Mouse (Mus musculus): ENCODE data around the gene Urad. TPM values are rescaled to one million over a fixed set of nuclear protein-coding genes. Genes with fewer than 3 reads are reported as not detected.

The Urad gene
- polyA plus RNA-seq, 1 experiment from 2014 or later: not detected

- CTCF ChIA-PET: interaction anchor here (1.5 to 6.5 kb wide), 2 partner anchors 15 to 628 kb away, joined by 3 to 51 read pairs; no protein-coding TSS in a partner anchor
- POLR2A ChIA-PET: interaction anchor here (0.6 kb wide), 1 partner anchor 356 kb away, joined by 3 read pairs; no protein-coding TSS in a partner anchor
- in situ Hi-C loops (cut with MboI; ENCODE audit: low pct_unique_long_range_greater_than_20kb): loop anchor here (5.0 kb wide), 1 partner anchor 76 kb away; no protein-coding TSS in a partner anchor
Observed at GRCm38 (mm10) chr5:147302746-147303400, 19.4 kb downstream of the Urad start.

GRCm38 (mm10) chr5:147302141-147302540 lies 20.1 kb downstream of the Urad start:
- POLR2A ChIA-PET: interaction anchor here (0.7 kb wide), 1 partner anchor 39 kb away, joined by 5 read pairs; no protein-coding TSS in a partner anchor
- no peak for ATAC-seq

More at GRCm38 (mm10) chr5:147302746-147303400, 19.4 kb downstream of the Urad start:
- DNase-seq (ENCODE audit: low read depth, low spot score) (no peak), ATAC-seq (no peak)
- peaks cover 59% of the 10 kb centered on the region for H3K27me3 ChIP-seq
- no peak for TF ChIP-seq CTCF (IDR thresholded peaks at IDR 0.05)

GRCm38 (mm10) chr5:147301781-147302070 lies 20.5 kb downstream of the Urad start:
- DNase-seq (ENCODE audit: low read depth, low spot score) (no peak), ATAC-seq (no peak)
- CTCF ChIA-PET: interaction anchor here (1.1 to 6.5 kb wide), 3 partner anchors 16 to 626 kb away, joined by 3 to 51 read pairs (median 3); no protein-coding TSS in a partner anchor
- no peak for TF ChIP-seq CTCF (IDR thresholded peaks at IDR 0.05)
- POLR2A ChIA-PET: interaction anchor here (0.7 kb wide), 1 partner anchor 39 kb away, joined by 5 read pairs; no protein-coding TSS in a partner anchor
- in situ Hi-C loops (cut with MboI; ENCODE audit: low pct_unique_long_range_greater_than_20kb): loop anchor here (5.0 kb wide), 1 partner anchor 74 kb away; no protein-coding TSS in a partner anchor
- peaks cover 50% of the 10 kb centered on the region for H3K27me3 ChIP-seq

More at GRCm38 (mm10) chr5:147302141-147302540, 20.1 kb downstream of the Urad start:
- H3K27me3 ChIP-seq: peaks cover 54% of the 10 kb centered on the region
- CTCF ChIA-PET: interaction anchor here (1.5 to 6.5 kb wide), 2 partner anchors 15 to 627 kb away, joined by 3 to 51 read pairs; no protein-coding TSS in a partner anchor
- in situ Hi-C loops (cut with MboI; ENCODE audit: low pct_unique_long_range_greater_than_20kb): loop anchor here (5.0 kb wide), 1 partner anchor 75 kb away; no protein-coding TSS in a partner anchor
- no peak for DNase-seq (ENCODE audit: low read depth, low spot score)
- TF ChIP-seq CTCF (IDR thresholded peaks at IDR 0.05): no peak

- ChIA-PET CTCF (interaction anchor here (1.1 to 6.5 kb wide), 3 partner anchors 16 to 388 kb away, joined by 3 to 51 read pairs (median 3); no protein-coding TSS in a partner anchor), POLR2A (no interaction called here)
- no peak for TF ChIP-seq CTCF (IDR thresholded peaks at IDR 0.05)
- peaks cover 44% of the 10 kb centered on the region for H3K27me3 ChIP-seq
- in situ Hi-C loops (cut with MboI; ENCODE audit: low pct_unique_long_range_greater_than_20kb): loop anchor here (5.0 kb wide), 1 partner anchor 74 kb away; no protein-coding TSS in a partner anchor
- ATAC-seq (no peak), DNase-seq (ENCODE audit: low read depth, low spot score) (no peak)
Observed at GRCm38 (mm10) chr5:147300917-147301780, 21.1 kb downstream of the Urad start.

- TF ChIP-seq CTCF (IDR thresholded peaks at IDR 0.05): no peak
- ChIA-PET POLR2A (no interaction called here), CTCF (interaction anchor here (0.9 to 6.5 kb wide), 8 partner anchors 11 to 395 kb away, joined by 3 to 51 read pairs (median 4); no protein-coding TSS in a partner anchor)
- H3K27me3 ChIP-seq: peaks cover 32% of the 10 kb centered on the region
- in situ Hi-C loops (cut with MboI; ENCODE audit: low pct_unique_long_range_greater_than_20kb): loop anchor here (5.0 kb wide), 1 partner anchor 73 kb away; no protein-coding TSS in a partner anchor
- DNase-seq (ENCODE audit: low read depth, low spot score): no peak
- ATAC-seq: no peak
Observed at GRCm38 (mm10) chr5:147300001-147300363, 22.3 kb downstream of the Urad start.

- in situ Hi-C loops (cut with MboI; ENCODE audit: low pct_unique_long_range_greater_than_20kb): no loop called here
- CTCF ChIA-PET: interaction anchor here (0.9 to 6.5 kb wide), 13 partner anchors 9 to 432 kb away, joined by 3 to 51 read pairs (median 3); partner anchors contain the start of gene Cdx2
- peaks cover 27% of the 10 kb centered on the region for H3K27me3 ChIP-seq
- DNase-seq (ENCODE audit: low read depth, low spot score) (no peak), ATAC-seq (peak; percentile 77)
- no peak for TF ChIP-seq CTCF (IDR thresholded peaks at IDR 0.05)
- POLR2A ChIA-PET: no interaction called here
Observed at GRCm38 (mm10) chr5:147299255-147300000, 22.8 kb downstream of the Urad start.

GRCm38 (mm10) chr5:147297249-147297648 lies 25.0 kb downstream of the Urad start:
- TF ChIP-seq CTCF (IDR thresholded peaks at IDR 0.05): no peak
- ATAC-seq (no peak), DNase-seq (ENCODE audit: low read depth, low spot score) (no peak)
- H3K27me3 ChIP-seq: peaks cover 8% of the 10 kb centered on the region
- ChIA-PET CTCF (interaction anchor here (1.5 to 6.5 kb wide), 4 partner anchors 11 to 334 kb away, joined by 4 to 51 read pairs (median 8); partner anchors contain the start of genes Cdx2 and Mtif3), POLR2A (interaction anchor here (0.6 to 1.2 kb wide), 3 partner anchors 9 to 392 kb away, joined by 3 read pairs; no protein-coding TSS in a partner anchor)
- in situ Hi-C loops (cut with MboI; ENCODE audit: low pct_unique_long_range_greater_than_20kb): no loop called here

GRCm38 (mm10) chr5:147294121-147294520 lies 28.1 kb downstream of the Urad start:
- TF ChIP-seq CTCF (IDR thresholded peaks at IDR 0.05): peak; percentile 53
- no peak for ATAC-seq
- DNase-seq (ENCODE audit: low read depth, low spot score): no peak
- H3K27me3 ChIP-seq: no peaks in the 10 kb centered on the region
- CTCF ChIA-PET: interaction anchor here (0.8 to 2.6 kb wide), 8 partner anchors 12 to 389 kb away, joined by 3 to 9 read pairs (median 3); no protein-coding TSS in a partner anchor
- POLR2A ChIA-PET: no interaction called here
- in situ Hi-C loops (cut with MboI; ENCODE audit: low pct_unique_long_range_greater_than_20kb): no loop called here

GRCm38 (mm10) chr5:147293127-147293910 lies 28.9 kb downstream of the Urad start:
- no peak for DNase-seq (ENCODE audit: low read depth, low spot score)
- POLR2A ChIA-PET: interaction anchor here (0.8 to 1.2 kb wide), 3 partner anchors 58 to 386 kb away, joined by 3 read pairs; no protein-coding TSS in a partner anchor
- ATAC-seq: peak; percentile 90
- H3K27me3 ChIP-seq: no peaks in the 10 kb centered on the region
- peak; percentile 97 for TF ChIP-seq CTCF (IDR thresholded peaks at IDR 0.05)
- CTCF ChIA-PET: interaction anchor here (0.6 to 2.6 kb wide), 13 partner anchors 13 to 388 kb away, joined by 3 to 9 read pairs (median 3); no protein-coding TSS in a partner anchor
- in situ Hi-C loops (cut with MboI; ENCODE audit: low pct_unique_long_range_greater_than_20kb): no loop called here
